8 mouse cellular contexts compared by ENCODE assay signal in the genomic region with DNA sequence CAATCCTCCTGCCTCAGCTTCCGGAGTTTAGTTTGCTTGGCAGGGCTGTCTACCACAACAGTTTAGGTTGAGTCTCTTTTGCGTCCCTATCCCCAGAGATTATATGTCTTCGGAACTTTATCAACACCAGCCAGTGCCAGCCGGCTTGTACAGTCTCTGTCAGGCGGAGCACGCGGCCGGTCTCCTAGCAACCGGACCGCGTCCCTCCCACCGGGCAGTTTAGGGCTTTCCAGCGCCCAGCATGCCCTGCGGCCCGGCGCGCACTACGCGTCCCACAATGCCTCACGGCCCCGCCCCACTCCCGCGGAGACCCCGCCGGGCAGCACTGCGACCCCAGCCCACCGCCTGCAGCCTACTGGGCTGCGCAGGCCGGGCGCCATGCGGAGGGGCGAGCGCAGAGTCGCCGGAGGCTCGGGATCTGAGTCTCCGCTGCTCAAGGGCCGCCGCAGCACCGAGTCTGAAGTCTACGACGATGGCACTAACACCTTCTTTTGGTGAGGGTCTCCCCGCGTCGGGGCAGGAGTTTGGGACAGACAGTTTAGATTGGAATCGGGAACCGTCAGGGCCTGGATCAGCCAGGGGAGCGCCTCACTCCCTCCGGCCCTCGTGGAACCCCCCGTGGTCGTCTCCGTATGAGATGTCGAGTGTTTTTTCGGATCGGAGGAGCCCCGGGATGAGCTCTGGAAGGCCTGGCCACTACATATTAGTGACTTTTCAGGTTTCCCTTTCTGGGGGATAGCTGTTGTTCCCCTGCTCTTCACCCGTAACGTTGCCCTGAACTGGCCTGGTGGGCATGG. TPM values are rescaled to one million over a fixed set of nuclear protein-coding genes. Genes with fewer than 3 reads are reported as not detected.
DNase-seq lines count a peak whose midpoint lies in the region; ATAC-seq lines count a peak whose summit lies in the region.

No protein-coding gene starts in this region.

- ATAC-seq in hindbrain, embryonic 13.5 days (ENCODE audit: low FRiP score): peak; percentile 99

- peaks cover 23% of the 10 kb centered on the region for H3K4me1 ChIP-seq in hindbrain, embryonic 13.5 days (replicated peaks)

- H3K36me3 ChIP-seq in hindbrain, embryonic 13.5 days: peaks cover 14% of the 10 kb centered on the region

- no peaks in the 10 kb centered on the region for H3K9me3 ChIP-seq in hindbrain, embryonic 13.5 days

- H3K4me2 ChIP-seq in hindbrain, embryonic 13.5 days: peak overlapping the region; percentile 88

- under 1% methylated on average over 59 of the region's 59 CpGs for WGBS in hindbrain, embryonic 13.5 days

- H3K9ac ChIP-seq in hindbrain, embryonic 13.5 days: peak overlapping the region; percentile 92

- peak overlapping the region; percentile 84 for H3K4me3 ChIP-seq in hindbrain, embryonic 13.5 days

- H3K27me3 ChIP-seq in hindbrain, embryonic 13.5 days: 0 out of 2 replicates have a peak, but pooled peaks cover 3% of the 10 kb centered on the region

- peak; percentile 93 for DNase-seq in Muller cell, postnatal 12 days (ENCODE audit: inconsistent ontology term)
- DNase-seq in cerebellum, adult 9-11 months: peak; percentile 89
- DNase-seq in frontal cortex, postnatal 10 days (ENCODE audit: low spot score in 2 of 2): peak; percentile 86 to 90
- DNase-seq in layer of hippocampus, postnatal 25 days (ENCODE audit: extremely low spot score in 1 of 2, low spot score in 1 of 2): peak; percentile 78 to 80
- peak; percentile 90 for DNase-seq in lung, postnatal 25 days (ENCODE audit: low spot score)
- peak; percentile 98 for DNase-seq in retina, embryonic 14.5 days (ENCODE audit: low spot score)
- DNase-seq in thymus, postnatal 4 days: peak; percentile 91

- H3K27ac ChIP-seq in hindbrain, embryonic 13.5 days: peak overlapping the region; percentile 69; the same call in 1 of the 2 replicates

RNA-seq across cellular contexts. Expression of a gene that starts 9.0 kb away (rescaled TPM):
- 79.8 and 83.6 TPM in 2 replicates for polyA plus RNA-seq in hindbrain, embryonic 13.5 days (2015; fragmentation: Nextera tagmentation; extraction: Ambion mirVana)
- total RNA-seq in layer of hippocampus, postnatal 25 days (2021): 10 to 100 TPM; 58.7 to 61.1 TPM

RNA-seq across cellular contexts. Expression of a gene that starts 13.6 kb away (rescaled TPM):
- polyA plus RNA-seq in hindbrain, embryonic 13.5 days (2015; fragmentation: Nextera tagmentation; extraction: Ambion mirVana): 0.09 TPM in 1 of 2 replicates, not detected in the other
- not detected for total RNA-seq in layer of hippocampus, postnatal 25 days (2021)

RNA-seq across cellular contexts. Expression of a gene that starts 30.9 kb away (rescaled TPM):
- 1.7 and 2.9 TPM in 2 replicates for polyA plus RNA-seq in hindbrain, embryonic 13.5 days (2015; fragmentation: Nextera tagmentation; extraction: Ambion mirVana)
- total RNA-seq in layer of hippocampus, postnatal 25 days (2021): 1 to 10 TPM; 1.9 to 3.2 TPM

RNA-seq across cellular contexts. Expression of a gene that starts 41.4 kb away (rescaled TPM):
- 51.1 and 53.5 TPM in 2 replicates for polyA plus RNA-seq in hindbrain, embryonic 13.5 days (2015; fragmentation: Nextera tagmentation; extraction: Ambion mirVana)
- 10 to 100 TPM; 32.5 to 36.5 TPM for total RNA-seq in layer of hippocampus, postnatal 25 days (2021)

RNA-seq across cellular contexts. Expression of a gene that starts 53.2 kb away (rescaled TPM):
- 0.27 and 0.32 TPM in 2 replicates for polyA plus RNA-seq in hindbrain, embryonic 13.5 days (2015; fragmentation: Nextera tagmentation; extraction: Ambion mirVana)
- not detected for total RNA-seq in layer of hippocampus, postnatal 25 days (2021)

Comparison
In these comparisons a context has a peak if more than half of its experiments do, and no peak if none do; other contexts are left out.
1. Peak in every context shown above with its lines: DNase-seq, ATAC-seq, H3K4me3 ChIP-seq and H3K27ac ChIP-seq.